Mouse (Mus musculus) bone marrow, adult 2 months (tissue): ENCODE measurements around the gene Ttc38. TPM values are rescaled to one million over a fixed set of nuclear protein-coding genes. Genes with fewer than 3 reads are reported as not detected.

Source experiments
- H3K27ac ChIP-seq: fragments of 200-500 bp; 2 replicates; pipeline ENCODE4 v1.5.1; 2012; ENCODE audit warnings: low read depth, mild to moderate bottlenecking, control low read depth, inconsistent platforms, low read length; ENCODE audit not compliant: control insufficient read depth, poor library complexity, insufficient read depth
- H3K4me1 ChIP-seq: fragments of 200-500 bp; 2 replicates; pipeline ENCODE4 v1.6.1; 2011; ENCODE audit warnings: low read length; ENCODE audit not compliant: control insufficient read depth, insufficient read depth
- H3K4me3 ChIP-seq: fragments of 200-500 bp; replicated peaks from 2 replicates; pipeline ENCODE3; 2011; ENCODE audit warnings: mild to moderate bottlenecking, low read depth, low read length, control low read depth; ENCODE audit not compliant: control insufficient read depth
- CTCF ChIP-seq: fragments of 200-500 bp; IDR thresholded peaks from 2 replicates; pipeline ENCODE4 v1.5.1; 2011; ENCODE audit warnings: low read length, control low read depth; ENCODE audit not compliant: control insufficient read depth, insufficient read depth
- POLR2A ChIP-seq: fragments of 200-500 bp; IDR thresholded peaks from 2 replicates; pipeline ENCODE4 v1.6.1; 2011; ENCODE audit warnings: low read depth, mild to moderate bottlenecking, control low read depth, low read length, borderline replicate concordance; ENCODE audit not compliant: control insufficient read depth
- WGBS: fragments of 180-500 bp; shearing (Covaris S2); methylation state at CpG from one replicate; pipeline ENCODE4 v1.1.7; 2018; 5-methylcytosine and 5-hydroxymethylcytosine counted together
- polyA plus RNA-seq: library from polyadenylated mRNA; stranded (reverse); fragments of >200 nt; gene quantifications from 2 replicates; pipeline ENCODE4 v1.2.4, GENCODE M21; 2011; ENCODE audit warnings: low replicate concordance; ENCODE audit not compliant: missing spikeins, insufficient read depth, insufficient read length

Gene Ttc38
- polyA plus RNA-seq, 1 experiment, result 2.9 TPM

DNA sequence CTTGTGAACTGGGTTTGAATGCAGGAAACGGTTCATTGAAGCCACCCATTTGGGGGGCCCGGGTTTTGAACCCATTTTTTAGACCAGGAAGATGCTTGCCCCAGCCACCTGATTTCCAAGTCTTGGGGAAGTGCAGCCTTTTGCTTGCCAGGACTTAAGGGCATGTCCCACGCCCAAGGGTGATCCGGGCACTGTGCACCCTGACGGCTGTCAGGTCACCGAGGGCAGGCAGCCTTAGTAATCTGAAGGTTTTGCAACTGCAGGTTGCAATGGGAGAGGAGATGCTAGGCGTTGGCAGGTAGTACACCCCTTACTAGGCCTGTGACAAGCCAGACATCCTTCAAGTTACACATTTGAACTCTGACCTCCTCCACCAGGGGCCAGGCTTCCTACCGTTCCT lies 493 bp downstream of the Ttc38 start:
- Histone ChIP-seq H3K4me1 (no peaks in the 10 kb centered on the region; the same call in 1 of the 2 replicates), H3K27ac (peak overlapping the region; percentile 51; the same call in 1 of the 2 replicates), H3K4me3 (peak overlapping the region; percentile 86)
- WGBS, result 28% methylated on average over 8 of the region's 8 CpGs
- TF ChIP-seq CTCF, result no peak
- TF ChIP-seq POLR2A, result no peak

DNA sequence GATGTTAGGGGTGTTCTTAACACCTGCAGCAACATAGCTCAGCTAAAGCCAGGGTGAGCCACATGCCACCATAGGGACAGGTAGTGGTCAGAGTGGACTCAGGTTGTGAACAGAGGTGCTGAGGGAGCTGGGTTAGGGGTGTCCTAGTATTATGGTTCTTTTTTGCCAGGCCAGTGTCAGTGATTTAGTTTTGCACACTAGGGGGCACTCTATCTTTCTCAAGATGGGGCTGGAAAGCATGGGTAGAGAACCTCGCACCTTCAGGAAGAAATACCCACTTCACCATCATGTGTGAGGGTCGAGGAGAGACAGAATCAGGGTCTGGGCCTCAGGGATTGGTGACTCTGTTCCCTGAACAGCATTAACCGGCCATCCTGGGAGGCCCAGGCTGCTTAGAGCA lies 3.2 kb downstream of the Ttc38 start:
- no peaks in the 10 kb centered on the region; the same call in 1 of the 2 replicates for H3K4me1 ChIP-seq
- WGBS, result 58% methylated on average over 3 of the region's 3 CpGs
- H3K27ac ChIP-seq, result no peak overlapping the region
- no peak for TF ChIP-seq CTCF
- no peak for TF ChIP-seq POLR2A
- no peak overlapping the region for H3K4me3 ChIP-seq

DNA sequence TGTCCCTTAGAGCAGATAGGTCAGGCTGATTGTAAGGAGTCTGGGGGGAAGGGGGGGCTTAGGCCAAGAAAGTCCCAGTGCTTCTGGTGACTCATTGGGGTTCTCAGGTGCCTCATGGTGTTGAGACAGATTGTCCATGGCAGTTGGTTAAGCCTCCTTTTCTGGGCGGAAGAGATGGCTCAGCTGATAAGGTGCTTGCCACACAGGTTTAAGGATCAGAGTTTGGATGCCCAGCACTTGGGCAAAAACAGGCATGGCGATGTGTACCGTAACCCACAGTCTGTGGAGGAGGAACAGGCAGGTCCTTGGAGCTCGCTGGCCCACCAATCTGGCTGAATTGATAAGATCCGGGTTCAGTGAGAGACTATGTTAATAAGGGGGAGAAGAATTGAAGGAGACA lies 4.8 kb downstream of the Ttc38 start:
- H3K4me1 ChIP-seq, result no peaks in the 10 kb centered on the region; the same call in 1 of the 2 replicates
- WGBS, result 68% methylated on average over 5 of the region's 5 CpGs
- H3K4me3 ChIP-seq, result no peak overlapping the region
- TF ChIP-seq POLR2A (no peak), CTCF (no peak)
- H3K27ac ChIP-seq, result no peak overlapping the region

DNA sequence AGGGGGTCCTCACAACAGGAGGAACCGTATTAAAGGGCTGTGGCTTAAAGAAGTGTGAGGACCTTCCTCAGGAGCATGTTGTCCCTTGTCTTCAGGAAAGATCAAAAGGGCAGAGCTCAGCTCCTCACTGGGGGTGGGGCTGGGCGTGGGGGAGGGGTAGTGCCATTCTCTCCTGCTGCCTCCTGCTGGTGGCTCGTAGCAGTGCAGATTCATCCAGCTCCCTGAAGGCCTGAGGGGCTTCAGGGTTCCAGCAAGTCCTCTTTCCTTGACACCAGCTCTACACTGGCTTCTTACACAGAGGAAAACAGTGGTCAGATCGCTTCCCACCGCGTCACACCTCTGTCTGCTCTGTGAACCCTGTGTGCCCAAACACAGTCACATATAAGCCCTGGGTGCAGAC lies 8.9 kb downstream of the Ttc38 start:
- Histone ChIP-seq H3K27ac (no peak overlapping the region), H3K4me1 (no peaks in the 10 kb centered on the region), H3K4me3 (no peak overlapping the region)
- TF ChIP-seq POLR2A (no peak), CTCF (peak; percentile 37)
- 72% methylated on average over 6 of the region's 6 CpGs for WGBS

DNA sequence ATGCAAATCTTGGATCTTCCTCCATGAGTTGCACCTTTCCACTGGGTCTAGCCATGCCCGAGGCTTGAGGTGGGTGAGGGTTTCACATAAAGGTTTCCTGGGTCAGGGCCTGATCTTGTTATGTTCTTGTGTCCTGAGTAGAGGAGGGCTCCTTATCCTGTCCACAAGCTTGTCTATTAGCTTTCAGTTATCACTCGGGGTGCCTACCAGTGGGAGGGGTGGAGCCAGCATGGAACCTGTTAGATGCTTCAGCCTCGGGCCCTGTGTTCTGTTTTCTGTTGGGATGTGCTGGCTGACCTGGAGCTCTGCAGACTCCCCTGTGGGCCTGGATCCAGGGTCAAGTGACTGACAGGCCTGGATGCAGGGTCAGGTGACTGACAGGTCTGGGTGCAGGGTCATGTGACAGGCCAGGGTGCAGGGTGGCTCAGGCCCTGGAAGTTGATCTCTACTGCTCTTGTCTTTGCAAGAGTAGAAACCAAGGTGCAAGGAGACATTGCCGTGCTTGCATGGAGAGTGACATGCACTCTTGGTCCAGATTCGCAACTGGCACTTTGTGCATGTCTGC lies 9.8 kb downstream of the Ttc38 start:
- no peaks in the 10 kb centered on the region for H3K4me1 ChIP-seq
- no peak overlapping the region for H3K4me3 ChIP-seq
- WGBS, result 67% methylated on average over 5 of the region's 5 CpGs
- TF ChIP-seq CTCF (no peak), POLR2A (no peak)
- H3K27ac ChIP-seq, result no peak overlapping the region

DNA sequence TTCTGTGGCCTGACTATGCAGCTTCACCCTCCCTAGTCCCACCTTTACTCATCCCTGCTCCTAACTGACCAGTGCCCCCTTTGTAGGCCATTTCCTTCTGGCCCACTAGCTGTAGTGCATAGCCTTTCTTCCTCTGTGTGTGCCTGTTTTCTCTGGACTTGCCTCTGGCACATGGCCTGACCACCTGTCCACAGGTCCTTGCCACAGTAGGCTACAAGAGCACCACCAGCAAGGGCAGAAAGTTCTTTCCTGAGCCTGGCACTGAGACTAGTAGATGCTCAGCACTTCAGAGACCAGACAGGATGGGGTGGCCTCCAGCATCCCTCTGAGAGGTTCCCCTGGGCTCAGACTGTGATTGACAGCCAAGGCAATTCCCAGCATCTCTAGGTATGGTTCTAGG lies 13.0 kb downstream of the Ttc38 start:
- H3K4me3 ChIP-seq, result no peak overlapping the region
- TF ChIP-seq CTCF, result no peak
- no peak overlapping the region for H3K27ac ChIP-seq
- no peaks in the 10 kb centered on the region for H3K4me1 ChIP-seq

DNA sequence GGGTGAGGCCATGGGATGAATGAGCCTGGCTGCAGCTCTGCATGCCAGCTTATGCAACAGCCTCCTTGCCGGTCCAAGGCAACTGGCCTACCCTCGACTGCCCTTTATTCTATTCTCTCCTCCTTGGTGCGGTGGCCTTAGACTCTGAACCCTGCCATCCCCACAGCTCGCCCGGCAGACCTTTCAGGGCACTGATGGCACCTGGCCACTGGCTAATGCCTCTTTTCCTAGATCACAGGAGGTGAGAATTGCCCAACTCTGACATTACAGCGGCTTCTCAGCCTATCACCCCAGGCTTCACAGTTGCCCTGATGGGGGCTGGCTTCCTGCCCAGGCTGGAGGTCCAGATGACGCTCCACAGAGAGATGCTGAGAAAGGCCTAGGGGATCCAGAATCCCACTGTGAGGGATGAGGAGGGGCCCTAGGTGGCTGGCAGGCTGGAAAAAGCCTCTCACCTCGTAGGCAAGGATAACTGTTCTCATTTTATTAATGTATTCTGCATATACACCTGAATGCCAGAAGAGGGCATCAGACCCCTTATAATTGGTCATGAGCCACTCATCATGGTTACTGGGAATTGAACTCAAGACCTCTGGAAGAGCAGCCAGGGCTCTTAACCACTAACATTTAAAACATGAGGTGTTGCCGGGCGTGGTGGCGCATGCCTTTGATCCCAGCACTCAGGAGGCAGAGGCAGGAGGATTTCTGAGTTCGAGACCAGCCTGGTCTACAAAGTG lies 19.7 kb downstream of the Ttc38 start:
- Histone ChIP-seq H3K27ac (no peak overlapping the region), H3K4me3 (no peak overlapping the region), H3K4me1 (no peaks in the 10 kb centered on the region)
- no peak for TF ChIP-seq CTCF
- no peak for TF ChIP-seq POLR2A
- 82% methylated on average over 12 of the region's 12 CpGs for WGBS

DNA sequence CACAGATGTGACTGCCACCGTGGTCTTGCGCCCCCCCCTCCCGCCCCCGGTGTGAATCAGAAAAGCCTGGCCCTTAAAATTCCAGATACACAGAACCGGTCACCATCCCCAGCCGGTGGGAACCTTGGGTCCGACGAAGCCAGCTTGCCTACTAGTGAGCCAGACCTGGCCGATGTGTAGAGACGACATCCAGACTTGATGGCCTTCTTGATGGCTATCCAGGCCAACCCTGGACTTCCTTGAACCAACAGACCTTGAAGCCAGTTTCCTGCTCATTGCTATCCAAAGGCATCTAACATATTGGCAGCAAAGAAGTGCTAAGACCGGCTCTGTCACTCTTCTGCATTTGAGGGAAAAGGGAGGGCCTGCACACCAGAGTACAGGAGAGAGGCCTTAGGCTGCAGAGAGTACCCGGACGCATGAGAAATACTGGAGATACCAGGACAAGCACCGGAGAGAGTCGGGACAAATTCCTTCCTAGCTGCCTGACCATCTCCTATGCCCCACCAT lies 26.9 kb downstream of the Ttc38 start:
- 10% methylated on average over 15 of the region's 15 CpGs for WGBS
- no peaks in the 10 kb centered on the region for H3K4me1 ChIP-seq
- TF ChIP-seq CTCF, result no peak
- TF ChIP-seq POLR2A, result no peak

More for the DNA sequence above, 26.9 kb downstream of the Ttc38 start:
- H3K4me3 ChIP-seq, result peak overlapping the region; percentile 73
- H3K27ac ChIP-seq, result no peak overlapping the region
